Mouse (Mus musculus) hindlimb bud, embryonic 11.5 days (tissue): Measurements from ENCODE around the gene Lztfl1.
"Not testable (repeated sequence)": the region's sequence is repeated elsewhere in the genome, so short reads cannot be mapped to it uniquely, and the experiment has no call there.

ENCODE experiments used
- DNase-seq: peaks from one replicate; pipeline ENCODE4 v3.0.0-alpha.2; 2012; ENCODE audit warnings: low read depth, low spot score; ENCODE audit errors: extremely low spot score

Gene Lztfl1

DNA sequence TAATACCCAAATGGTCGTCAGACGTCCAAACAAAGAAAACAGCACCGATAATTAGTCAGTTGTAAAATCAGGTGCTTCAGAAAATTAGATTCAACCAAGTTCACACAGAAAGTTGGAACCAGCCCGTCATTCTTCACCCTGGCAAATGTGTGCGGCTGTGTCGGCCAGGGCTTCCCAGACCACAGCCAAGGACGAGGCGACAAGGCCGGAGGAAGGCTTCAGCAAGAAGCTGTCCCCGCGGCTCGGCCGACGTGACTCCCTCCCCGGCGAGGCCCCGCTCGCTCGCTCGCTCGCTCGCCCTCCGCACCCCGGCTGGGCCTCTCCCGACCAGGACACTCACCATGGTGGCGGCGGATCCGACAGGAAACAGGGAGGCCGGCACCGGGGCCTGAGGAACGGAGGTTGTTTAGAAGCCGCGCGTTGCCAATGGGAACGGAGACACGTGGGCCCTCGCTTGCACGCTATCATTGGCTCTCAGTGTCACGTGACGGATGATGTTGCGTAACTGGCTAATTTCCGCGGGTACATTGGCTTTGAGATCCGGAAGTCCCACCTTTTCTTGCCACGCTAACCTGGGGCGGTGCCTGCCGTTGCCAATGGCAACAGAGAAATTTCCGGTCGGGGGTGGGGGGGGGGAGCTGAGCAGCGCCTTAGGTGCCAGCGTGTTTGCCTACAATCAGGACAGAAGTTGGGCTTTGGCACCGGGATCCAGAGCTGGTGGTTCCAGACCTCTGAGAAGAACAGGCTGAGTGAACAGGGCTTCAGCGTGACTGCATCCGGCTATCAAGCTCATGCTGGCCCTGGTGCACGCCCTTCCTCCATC, at the start of gene Lztfl1:
Lztfl1 (minus strand) TSS at position 512 of the 823 bp plus-strand sequence.
- DNase-seq, result peak; percentile 96

DNA sequence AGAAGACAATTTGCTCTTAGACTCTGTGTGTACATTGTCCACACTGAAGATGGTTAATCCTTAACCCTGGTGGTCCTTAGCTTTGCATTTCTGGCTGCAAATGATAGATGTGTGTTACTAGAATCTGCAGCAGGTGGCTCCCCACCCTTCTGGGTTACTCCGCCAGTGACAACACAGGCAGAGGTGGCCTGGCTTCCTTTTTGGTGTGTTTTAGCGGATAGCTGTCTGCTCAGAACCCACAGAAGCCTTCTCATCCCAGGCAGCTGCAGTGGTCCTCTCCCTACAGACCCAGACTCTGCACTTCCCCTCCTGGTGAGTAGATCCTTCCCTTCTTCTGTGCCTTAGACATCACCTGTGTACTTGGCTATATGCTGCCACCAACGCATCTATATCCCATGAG, 49.5 kb upstream of the Lztfl1 start:
- DNase-seq, result no peak

DNA sequence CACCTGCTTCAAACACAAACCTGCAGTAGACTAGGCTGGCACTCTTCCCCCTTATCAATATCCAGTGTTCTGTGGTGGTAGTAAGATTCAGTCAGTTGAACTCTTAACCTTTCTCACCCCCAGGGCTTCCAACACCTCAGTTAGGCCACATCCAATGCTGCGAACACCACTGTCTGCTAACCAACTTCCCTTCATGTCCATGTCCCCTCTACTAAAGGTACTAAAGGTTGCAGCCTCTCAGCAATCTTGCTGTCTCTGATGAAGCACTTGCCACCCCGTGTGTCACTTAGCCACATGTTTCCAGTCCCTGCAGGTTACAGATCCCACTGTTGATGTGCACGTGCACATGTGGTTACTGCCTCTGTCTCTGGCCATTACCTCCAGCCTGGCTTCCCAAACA, 46.3 kb upstream of the Lztfl1 start:
- DNase-seq, result no peak

DNA sequence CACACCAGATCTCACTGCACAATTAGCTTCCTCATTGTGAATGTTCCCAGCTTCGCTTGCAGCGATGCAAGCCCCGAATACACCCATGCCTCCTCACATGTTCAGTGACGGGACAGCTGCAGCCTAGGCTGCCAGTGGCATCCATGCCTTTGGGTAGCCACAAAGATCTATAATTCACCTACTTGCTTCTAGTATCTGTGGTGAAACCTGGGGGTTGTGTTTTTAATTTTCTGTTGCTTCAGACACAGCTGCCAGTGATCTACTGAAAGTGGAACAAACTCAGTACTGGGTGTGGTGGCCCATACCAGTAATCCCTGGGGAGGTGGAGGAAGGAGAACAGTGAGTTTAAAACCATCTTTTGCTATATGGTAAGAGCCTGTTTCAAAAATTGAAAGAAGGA, 45.4 kb upstream of the Lztfl1 start:
- DNase-seq, result no peak

DNA sequence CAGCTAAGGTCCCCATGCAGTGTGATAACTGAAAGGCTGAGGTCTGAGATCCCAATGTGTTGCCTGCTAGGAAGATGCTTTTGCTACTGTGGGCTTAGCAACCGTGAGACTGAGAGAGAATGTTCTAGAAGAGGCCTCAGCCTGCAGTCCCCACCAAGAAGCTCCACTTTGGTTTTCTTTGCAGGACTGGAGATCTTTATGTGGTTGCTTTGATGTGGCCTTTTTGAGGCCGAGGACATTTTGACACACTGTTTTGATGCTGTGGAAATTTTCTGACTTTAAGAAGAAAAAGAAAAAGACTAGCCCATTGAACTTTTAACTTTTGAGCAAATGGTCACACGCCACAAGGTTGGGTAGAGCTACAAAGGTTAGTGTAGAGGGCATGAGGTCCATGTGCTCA, 43.3 kb upstream of the Lztfl1 start:
- DNase-seq, result no peak

DNA sequence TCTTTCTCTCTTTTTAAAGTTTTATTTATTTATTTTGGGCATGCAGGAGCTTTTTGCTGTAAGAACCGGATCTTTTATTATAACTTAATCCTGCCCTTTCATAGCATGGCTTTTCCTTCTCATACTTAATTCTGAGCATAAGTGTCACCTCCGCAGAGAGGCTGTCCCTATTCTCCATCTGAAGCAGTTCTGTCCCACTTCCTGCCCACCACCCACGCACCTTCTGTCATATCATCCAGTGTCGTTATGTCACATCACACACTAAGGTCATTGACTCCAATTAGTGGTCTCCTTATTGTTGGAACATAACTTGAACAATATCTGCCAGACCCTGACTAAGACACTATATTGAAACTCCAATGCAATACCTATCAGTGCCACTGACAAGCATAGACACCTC, 41.1 kb upstream of the Lztfl1 start:
- DNase-seq, result no peak

DNA sequence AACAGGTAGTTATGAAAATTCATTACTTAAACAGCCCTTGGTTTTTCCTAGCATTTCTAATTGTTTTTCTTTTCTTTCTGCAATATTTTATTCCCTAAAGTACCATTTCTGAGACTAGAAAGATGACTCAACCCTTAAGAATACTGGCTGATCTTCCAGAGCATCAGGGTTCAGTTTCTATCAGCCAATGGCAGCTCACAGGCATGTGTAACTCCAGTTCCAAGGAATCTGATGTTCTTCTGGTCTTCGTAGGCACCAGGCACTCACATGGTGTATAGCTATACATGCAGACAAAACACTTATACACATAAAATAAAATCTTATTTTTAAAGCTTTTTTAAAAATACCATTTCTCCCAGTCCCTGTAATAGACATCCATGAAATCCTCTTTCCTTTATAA, 40.7 kb upstream of the Lztfl1 start:
- no peak for DNase-seq

DNA sequence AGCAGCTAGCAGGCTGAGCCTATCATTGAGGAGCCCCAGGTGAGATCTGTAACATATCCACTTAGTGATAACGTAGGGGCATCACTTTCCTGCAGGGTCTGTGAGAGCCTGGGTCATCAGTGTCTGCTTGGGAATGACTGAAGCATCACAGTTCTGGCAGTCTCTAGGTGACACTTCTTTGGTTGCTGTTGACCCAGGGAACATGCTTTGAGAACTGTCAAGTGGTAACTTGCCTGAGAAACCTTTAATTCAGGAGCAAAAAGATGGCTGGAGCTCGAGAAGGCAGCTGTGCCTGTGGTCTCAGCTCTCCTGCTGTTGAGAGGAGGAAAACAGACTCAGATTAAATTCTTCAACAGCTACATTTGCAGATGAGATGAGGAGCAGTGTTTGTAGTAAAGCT, 39.8 kb upstream of the Lztfl1 start:
- DNase-seq, result no peak

DNA sequence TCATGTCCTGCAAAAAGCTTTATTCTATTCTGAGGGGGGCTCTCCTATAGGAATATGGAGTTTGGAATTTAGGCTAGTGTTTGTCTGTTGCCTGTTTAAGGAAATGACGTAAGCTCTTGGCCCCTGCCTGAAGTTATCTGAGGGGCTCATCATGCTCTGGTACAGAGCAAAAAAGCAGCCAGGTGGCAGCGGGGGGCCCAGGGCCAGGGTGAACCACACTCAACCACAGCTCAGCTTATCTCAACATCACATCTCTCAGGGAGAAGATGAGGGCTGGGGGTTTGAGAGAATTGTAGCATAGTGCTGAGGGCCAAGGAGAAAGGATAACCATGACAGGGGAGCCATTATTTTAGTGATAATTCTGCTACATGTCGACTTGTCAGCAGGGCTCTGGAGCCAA, 39.3 kb upstream of the Lztfl1 start:
- DNase-seq, result no peak

DNA sequence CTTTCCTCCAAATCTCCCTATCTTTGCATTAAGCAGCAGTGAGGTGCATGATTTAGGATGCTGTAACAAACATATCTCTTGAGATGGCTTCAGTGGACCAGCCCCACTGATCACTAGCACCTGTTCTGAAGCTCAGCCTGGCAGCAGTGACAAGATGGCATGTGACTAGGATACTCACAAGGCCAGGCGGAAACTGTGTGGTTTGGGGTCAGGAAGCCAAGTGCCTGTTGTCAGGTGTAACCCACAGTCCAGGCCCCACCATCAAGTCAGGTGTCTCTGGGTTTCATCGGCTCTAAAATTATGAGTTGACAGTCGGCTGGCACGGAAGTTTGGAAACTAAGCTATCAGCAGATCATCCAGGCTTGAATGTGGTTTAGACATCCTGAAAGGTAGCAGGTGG, 36.8 kb upstream of the Lztfl1 start:
- DNase-seq, result no peak

DNA sequence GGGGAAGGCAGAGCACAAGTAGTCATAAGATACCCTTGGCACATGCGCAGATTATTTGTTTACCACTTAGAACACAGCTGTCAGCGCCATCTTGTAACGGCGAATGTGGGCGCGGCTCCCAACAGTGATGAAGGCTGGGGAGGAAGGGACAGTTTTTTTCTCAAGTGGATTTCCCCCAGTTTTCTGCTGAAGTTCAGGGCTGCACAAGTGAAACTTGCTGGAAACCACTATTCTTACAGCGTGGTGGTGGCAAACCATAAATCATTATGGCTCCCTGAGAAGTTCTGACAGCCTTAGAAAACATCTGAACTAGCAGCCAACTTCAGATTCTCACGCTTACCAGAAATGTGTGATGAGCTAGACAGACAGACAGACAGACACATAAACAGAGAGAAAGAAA, 32.2 kb upstream of the Lztfl1 start:
- not testable (repeated sequence) for DNase-seq

DNA sequence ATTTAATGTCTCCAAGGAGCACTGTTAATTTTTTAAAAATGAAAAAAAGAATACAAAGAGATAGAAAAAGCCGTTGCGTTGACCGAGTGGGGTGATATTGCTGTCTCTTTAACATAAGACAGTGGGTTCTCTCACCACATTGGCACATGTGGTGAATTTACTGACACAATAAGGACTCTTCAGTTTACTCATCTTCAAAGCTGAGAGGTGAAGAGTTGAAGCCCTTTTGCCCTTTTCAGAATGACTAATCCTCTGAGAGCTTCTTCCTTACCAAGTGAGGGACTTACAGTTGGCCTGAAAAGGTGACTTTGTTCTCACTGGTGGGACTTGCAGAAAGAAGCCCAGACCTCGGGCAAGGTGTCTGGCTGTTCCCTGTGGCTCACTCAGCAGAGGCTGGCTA, 23.3 kb upstream of the Lztfl1 start:
- DNase-seq, result no peak

DNA sequence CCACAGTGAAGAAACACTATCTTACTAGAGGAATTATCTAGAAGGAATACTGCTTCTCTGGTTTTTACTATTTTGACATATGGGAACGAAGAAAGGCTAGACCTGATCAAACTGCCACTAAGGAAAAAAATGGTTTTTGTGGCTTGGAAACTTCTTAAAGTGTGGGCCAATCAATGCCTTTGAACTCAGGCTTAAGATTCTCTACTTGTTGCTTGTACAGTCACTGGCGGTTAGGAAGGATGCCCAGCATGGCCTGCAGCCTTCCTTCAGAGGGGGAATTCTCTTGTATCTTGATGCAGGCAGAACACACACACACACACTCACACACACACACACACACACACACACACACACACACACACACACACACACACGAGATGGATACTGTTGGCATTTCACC, 16.6 kb upstream of the Lztfl1 start:
- DNase-seq, result no peak

DNA sequence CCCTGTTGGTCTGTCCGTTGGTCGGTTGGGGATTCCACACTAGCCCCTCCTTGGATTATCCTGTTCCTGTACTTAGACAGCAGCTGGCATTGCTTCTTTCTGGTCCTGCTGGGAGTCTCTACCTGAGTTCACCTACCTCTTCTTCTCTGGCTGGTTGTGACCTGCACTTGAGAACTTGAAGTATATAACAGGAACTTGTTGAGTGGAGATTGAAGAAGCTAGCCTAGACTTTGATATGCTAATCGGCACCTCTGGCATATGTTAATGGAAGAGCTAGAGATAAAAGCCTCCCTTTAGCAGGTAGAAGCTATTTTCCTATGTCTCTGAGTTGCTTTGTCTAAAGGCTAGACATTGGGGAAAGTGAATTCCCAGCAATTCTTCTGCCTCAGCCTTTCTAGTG, 13.8 kb upstream of the Lztfl1 start:
- DNase-seq, result no peak

DNA sequence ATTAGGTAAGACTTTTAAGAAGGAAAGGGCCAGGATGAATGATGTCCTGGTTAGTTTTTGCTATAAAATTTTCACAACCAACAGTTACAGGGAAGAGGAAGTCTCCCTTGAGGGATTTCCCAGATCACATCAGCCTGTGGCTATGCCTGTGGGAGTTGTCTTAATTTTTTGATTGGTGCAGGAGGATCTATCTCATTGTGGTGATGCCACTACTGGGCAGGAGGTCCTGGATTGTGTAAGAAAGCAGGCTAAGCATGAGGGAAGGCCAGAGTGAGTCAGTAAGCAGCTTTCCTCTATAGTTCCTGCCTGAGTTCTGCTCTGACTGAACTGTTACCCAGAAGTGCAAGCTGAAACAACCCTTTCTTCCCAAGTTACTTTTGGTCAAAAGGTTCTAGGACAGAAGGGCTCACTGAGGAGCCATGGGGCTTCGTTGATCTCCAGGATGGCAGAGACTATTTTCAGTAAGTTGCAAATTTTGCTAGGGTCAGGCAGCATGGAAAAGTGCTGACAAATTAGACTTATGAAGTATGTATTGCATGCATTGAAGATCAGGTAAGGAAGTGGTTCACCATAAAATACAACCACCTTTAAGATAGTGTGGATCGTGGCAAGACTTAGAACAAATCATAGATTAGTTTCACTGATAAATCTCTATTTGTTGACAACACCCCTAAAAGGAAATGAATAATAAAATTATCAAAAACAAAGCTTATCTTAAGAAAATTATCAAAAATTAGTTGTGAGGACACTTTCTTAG, 5.4 kb upstream of the Lztfl1 start:
- DNase-seq, result no peak

DNA sequence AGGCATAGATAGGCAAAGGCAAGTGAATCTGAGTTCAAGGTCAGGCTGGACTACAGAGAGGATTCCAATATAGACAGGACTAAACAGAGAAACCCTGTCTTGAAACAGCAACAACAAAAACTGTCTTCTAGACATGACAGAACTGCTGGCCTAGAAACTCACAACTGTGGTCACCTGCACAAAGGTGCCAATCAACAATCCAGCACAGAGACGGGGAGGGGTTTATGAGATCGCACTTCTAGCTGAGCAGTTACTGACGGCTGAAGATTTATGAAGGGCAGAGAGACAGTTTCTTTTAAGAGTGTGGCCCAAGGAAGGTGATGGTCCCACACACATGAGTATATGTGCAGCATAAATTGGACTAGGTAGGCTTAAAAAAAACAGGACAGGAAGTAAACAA, 1.2 kb downstream of the Lztfl1 start:
- no peak for DNase-seq

DNA sequence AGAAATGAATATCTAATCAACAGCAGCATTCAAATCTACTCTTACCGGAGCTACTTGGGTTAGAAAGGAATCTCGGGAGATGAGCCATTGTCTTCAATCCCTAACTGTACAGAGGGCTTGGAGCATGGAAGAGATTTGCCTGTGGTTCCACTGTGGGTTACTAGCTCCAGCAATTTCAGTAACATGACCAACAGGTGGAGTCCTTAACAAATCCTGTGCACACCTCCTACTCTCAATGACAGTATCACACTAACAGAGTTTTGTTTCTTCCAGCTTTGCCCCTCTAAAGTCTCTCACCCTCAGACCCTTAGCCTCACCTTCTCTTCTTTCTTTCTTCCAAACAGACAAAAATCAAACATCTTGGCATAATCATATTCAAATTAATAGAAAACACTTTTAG, 4.4 kb downstream of the Lztfl1 start:
- no peak for DNase-seq

DNA sequence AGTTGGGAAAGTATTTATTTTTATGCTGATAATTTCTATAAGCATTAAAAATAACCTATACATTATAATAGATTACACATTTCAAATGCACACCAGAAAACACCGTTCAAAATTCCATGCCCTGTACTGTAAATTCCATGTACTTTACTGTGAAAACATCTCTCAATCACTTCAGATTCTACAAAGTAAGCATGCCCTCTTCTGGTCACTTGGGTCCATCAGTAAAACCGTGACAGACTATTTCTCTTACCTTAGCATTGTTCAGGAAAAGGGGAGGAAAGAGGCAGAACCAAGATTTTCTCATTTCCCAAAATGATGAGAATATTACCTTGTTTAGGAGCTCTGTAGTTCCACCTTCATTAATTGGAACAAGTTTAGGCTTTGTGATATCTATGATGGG, 8.3 kb downstream of the Lztfl1 start:
- DNase-seq, result no peak

DNA sequence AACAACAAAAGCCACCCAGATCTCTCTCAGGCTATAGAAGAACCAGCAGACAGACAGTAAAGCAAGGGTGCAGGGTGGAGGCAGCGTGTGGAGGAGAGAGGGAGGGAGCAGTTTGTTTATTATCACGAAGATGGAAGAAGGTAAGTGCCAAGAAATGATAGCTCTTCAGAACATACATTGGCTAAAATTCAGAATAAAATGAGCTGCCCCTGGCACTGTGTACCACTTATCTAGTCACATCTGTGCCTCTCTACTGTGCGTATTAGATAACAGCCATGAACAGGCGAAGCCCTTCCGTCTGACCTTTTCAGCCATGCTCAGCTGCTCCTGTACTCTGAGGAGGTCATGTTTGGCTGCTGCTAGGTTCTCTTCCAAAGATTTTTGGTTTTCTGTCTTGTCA, 15.7 kb downstream of the Lztfl1 start:
- no peak for DNase-seq

DNA sequence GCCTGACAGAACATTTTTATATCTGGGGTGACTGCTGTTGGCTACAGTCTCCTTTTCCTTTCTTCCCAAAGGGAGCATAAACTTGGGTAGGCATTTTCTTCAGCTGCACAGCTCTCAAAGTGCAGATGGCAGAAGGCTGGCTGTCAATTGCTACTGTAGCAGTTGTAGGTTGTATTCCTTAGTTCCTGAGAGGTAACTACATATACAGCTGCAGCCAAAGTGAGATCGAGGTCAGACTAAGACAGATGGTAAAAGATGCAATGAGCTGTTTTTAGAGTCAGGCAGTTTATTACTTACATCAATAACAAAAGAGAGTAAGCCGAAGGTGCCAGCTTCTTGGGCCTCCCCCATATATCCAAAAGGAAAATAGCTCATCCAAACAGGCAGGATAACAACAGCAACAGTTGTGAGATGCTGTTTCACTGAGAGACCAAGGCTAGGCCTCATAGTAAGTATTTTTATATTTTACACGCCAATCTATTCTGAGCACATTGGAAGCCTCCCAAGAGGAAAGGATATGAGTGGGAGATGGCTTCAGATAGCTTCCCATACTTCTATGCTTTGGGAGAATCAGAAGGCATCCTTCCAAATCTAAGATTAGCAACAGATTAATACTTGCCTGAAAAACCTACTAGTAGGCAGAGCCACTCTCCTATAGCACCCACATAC, 21.7 kb downstream of the Lztfl1 start:
- no peak for DNase-seq

DNA sequence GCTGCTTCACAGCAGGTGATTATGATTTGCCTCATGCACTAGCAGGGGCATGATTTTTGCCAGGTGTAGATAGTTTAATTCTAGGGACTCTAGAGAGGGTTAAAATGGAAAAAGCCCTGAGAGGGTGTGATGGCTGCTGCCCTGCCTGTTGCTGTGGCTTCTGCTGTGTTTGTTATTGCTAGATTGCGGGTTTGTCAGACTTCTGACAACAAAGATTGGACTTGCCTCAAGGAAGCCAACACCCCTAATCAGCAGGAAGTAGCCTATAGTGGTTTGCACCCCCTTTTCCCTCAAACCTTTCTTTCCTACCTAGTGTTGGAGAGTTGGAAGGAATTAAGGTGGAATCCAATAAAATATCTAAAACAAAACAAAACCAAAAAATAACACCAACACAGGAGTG, 29.3 kb downstream of the Lztfl1 start:
- DNase-seq, result no peak

DNA sequence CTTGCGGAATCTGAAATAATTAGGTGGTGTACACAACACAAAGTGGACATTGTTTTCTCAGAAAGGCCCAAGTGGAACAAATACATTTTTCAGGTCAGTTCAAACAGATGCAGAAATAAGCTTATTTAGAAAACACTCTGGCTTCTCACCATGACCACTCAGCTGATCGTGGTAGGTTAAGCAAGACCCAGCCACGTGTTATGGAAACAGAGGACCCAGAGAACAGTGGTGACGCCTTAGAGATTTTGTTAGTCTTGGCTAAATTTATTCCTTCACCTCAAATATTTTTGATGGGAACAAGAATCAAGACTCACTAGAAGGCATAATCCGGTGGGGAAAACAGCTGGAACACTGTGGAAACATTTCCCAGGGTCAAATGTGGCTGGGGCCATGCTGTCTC, 31.3 kb downstream of the Lztfl1 start:
- no peak for DNase-seq
